Mouse (Mus musculus) megakaryocyte, adult 5-6 weeks (primary cell): ENCODE results near the gene Zbtb44. TPM values are rescaled to one million over a fixed set of nuclear protein-coding genes. Genes with fewer than 3 reads are reported as not detected.

ENCODE experiments used
- ATAC-seq: 2 replicates; pipeline ENCODE4 v1.8.0; 2016; ENCODE audit warnings: mild to moderate bottlenecking, inconsistent platforms; ENCODE audit not compliant: poor library complexity, severe bottlenecking
- total RNA-seq, 2 experiments: library from RNA; stranded (forward) in 1 of 2; stranded (reverse) in 1 of 2; fragments of 153-499, 151-499 nt in 1 of 2; fragments of 221-1000, 200-1000 nt in 1 of 2; gene quantifications; 2 replicates each; pipeline versions ENCODE4 v1.2.3 to v1.2.4; 2015 to 2017

Zbtb44 gene
- total RNA-seq, 2 experiments from 2014 or later = 25.0 to 38.3 TPM

DNA sequence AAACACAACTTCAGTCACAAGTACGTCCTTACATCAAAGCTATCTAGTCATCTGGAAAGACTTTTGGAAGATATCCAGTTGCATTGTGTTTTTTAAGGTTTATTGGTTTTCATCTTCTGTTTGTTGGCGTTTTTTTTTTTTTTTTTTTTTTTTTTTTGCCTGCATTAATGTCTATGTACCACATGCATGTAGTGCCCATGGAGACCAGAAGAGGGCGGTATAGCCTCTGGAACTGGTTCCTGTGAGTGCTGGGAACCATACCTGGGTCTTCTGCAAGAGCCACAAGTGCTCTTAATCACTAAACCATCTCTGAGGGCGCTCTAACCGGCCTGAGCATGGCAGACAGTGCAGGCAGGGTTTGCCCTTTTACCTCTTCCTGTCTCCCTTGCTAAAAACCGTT, 67.7 kb downstream of the Zbtb44 start:
- no peak for ATAC-seq

DNA sequence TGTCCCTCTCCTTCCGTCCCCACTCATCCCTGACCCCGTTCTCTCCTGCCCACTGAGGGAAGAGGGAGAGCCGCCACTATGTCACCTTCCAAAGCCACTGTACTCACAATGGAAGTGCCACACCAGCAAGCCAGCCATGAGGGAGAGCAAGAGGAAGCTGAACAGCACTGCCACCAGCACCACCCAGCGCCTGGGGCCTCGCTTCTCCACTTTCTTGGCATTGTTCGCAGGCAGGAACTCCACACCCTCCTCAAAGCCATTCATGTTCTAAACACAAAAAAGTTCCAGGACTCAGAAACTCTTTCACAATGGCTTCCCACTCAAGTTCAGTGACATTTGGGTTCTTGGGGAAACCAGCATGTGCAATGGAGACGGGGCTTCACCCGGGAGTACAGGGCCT, 78.0 kb downstream of the Zbtb44 start:
- no peak for ATAC-seq

DNA sequence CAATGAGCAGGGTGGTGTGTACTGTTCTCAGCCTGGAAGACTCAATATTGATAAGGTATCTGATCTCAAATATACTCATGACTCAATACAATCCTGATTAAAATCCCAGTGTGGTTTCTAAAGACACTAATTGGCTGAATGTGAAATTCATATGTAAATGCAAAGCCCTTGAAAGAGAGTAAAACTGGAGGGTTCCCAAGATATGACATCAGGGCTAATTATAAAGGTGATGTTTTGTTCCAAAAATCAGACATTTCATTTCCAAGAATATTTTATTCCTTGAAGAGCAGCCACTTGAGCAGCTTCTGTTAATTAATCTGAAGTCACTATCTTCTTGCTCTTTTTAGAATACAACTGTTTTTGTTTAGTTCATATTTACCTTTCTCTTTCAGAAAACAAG, 85.1 kb downstream of the Zbtb44 start:
- ATAC-seq = no peak

DNA sequence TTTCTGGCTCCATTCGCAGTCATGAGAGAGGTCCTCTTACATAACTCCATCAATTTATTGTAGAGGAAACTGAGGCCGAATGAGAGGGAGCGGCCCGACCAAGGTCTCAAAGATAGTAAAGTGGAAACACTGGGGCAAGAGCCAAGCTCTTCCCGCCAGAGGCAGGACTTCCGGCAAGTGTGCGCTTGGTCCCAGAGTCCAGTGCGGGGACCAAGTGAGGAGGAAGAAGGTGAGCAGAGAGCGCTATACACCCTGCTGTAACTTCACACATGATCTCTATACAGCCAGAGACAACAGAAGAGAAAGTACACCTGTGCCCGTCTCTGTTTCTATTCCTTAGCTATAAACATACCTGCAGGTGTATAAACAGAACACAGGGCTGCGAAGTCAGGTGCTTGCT, 86.6 kb downstream of the Zbtb44 start:
- no peak for ATAC-seq

DNA sequence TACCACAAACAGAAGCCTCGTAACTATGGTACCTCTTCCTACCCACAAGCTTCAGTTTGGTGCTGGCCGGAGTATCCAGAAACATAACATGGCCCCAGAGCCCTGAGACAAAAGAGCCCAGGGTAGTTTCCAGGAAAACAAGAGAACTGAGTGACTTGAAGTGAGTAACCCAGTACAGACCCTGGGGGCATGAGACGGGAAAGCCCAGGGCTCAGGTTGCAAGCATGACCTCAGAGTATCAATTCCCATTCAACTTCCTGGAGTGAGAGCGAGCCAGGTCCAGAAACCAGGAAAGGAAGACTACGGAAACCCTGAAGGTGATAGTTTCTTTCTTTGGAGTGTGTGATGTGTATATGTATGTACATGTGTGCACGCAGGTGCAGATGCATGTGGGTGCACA, 87.0 kb downstream of the Zbtb44 start:
- ATAC-seq = no peak

DNA sequence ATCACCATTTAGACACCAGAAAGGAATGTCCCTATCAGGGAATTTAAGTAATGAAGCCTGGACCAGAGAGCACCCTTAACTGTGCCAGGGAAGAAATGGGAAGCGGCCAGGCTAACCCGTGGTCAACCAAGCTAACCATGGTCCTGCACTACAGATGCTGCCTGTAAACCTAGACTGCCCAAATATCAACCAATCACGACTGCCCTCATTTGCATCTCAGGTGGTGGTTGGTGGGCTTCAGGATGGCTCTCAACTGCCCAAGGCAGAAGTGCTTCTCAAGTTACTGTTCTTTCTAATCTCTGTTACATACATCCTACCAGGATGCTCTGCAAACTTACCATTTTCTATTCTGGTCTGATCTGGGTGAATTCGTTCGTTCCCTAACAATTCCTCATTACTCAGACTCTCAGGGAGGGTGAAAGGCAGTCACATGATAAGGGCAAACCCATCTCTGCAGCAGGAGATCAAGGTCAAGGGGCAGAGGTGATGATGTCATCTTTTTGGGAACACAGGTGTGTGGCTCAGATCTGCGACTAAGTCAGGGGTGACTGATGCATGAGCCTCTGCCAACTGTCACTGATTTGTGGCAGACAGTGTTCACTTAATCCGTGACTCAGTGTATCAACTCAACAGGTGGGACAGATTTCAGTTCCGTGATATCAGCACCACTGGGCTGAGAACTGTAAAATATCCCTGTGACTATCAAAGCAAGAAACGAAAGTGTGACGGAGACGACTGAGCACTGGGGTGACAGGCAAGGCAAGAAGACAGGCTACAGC, 88.3 kb downstream of the Zbtb44 start:
- ATAC-seq = no peak

DNA sequence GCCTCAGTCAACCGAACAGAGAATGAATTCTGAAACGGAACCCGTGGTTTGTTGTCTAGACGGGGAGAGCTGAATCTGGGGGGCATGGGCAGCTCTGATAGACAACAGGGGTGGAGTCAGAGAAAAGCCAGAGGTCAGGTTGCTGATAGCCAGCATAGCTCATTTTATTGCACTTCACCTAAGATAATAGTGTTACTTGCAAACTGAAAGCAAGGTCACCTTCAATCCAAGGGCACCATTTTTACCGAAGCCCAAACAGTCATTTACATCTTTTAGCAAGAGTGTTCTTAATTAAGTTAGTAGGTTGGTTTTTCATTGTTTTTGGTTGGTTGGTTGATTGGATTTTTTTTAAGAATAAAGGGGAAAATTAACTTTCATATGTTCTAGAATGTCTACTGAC, 89.0 kb downstream of the Zbtb44 start:
- no peak for ATAC-seq

DNA sequence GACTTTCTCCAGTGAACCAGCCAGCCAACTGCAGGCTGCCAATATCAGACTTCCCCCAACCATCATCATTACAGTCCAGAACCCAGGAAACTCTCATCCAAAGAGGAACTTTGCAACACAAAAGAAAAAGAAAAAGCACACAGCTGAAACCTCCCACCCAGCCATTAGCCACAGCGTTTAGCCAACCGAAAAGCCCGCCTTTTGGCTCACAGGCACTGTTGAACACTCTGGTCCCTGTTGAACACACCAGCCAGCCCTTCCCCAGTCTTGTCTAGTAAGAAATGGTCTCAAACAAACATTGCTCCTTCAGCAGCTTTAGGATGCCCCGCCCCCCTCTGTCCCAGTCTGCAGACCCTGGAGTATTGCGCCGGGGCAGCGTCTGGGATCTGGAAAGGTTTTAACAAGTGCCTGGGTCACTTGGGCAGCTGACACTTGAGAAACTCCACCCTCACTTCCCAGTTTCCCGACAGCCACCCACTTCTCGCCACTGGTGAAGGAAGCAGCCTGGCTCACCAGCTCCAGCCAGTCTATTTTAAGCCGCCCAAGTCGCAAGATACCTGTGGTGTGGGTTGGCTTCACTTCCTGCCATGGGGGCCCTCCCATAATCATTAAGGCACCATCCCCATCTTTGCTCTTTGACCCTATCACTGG, 89.6 kb downstream of the Zbtb44 start:
- no peak for ATAC-seq

DNA sequence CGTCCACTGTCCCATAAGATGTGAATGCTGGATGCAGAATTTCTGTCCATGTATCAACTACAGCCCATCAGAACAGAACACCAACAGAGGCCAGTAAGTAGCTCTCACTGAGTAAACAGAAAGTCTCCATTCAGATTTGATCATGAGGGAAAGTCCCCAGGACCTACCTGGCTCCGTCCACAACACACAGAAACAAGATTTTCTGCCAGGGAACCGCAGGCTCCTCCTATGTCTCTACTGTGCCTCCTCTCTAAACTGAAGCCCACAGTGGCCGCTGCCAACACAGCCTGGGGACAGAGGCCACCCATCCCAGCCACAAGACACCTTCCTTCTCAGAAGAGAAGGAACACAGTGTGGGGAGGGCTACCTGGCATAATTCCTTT, 90.1 kb downstream of the Zbtb44 start:
- no peak for ATAC-seq

DNA sequence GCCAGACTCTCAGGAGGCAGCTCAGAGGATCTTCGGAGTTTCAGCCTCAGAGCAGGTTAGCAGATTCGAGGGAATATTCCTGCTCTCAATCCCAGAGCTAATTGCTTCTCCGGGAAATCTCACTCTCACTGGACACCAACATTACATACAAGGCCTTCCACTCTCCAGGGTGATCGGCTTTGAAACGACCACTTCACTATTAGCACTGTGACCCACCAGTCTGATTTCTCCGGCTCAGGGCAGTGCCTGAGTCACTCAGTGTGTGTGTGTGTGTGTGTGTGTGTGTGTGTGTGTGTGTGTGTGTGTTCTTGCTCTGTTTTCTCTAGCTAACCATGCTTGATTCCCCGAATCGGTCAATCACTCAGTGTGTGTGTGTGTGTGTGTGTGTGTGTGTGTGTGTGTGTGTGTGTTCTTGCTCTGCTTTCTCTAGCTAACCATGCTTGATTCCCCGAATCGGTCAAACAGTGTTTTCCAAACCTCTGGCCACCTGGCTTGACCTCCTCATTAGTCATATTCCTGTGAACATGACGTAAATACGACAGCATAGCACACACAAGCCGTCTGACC, 92.1 kb downstream of the Zbtb44 start:
- ATAC-seq = no peak

Other genes with a start within 250 kb of the Zbtb44 start
- 0.07 TPM in 1 of 2 replicates, not detected in the other for gene Adamts15, start 108.2 kb upstream of the Zbtb44 start, total RNA-seq (2015)
- 0.04 TPM in 2 replicates for gene Adamts15, start 108.2 kb upstream of the Zbtb44 start, total RNA-seq (2017)
- not detected in 2 replicates for gene Adamts8, start 88.1 kb upstream of the Zbtb44 start, total RNA-seq (2015)
- not detected in 2 replicates for gene Adamts8, start 88.1 kb upstream of the Zbtb44 start, total RNA-seq (2017)
- 1.4 and 4.3 TPM in 2 replicates for gene St14, start 101.2 kb downstream of the Zbtb44 start, total RNA-seq (2015)
- gene St14, start 101.2 kb downstream of the Zbtb44 start, total RNA-seq (2017) = 3.9 and 5.6 TPM in 2 replicates
- 68.9 and 88.0 TPM in 2 replicates for gene Aplp2, start 181.2 kb downstream of the Zbtb44 start, total RNA-seq (2015)
- 101 and 113 TPM in 2 replicates for gene Aplp2, start 181.2 kb downstream of the Zbtb44 start, total RNA-seq (2017)
- gene Prdm10, start 249.9 kb downstream of the Zbtb44 start, total RNA-seq (2015) = 10.4 and 13.3 TPM in 2 replicates
- gene Prdm10, start 249.9 kb downstream of the Zbtb44 start, total RNA-seq (2017) = 8.3 and 9.4 TPM in 2 replicates